Mouse (Mus musculus): ENCODE measurements around the gene Olfr1418. TPM values are rescaled to one million over a fixed set of nuclear protein-coding genes. Genes with fewer than 3 reads are reported as not detected.
"Not testable (repeated sequence)": the region's sequence is repeated elsewhere in the genome, so short reads cannot be mapped to it uniquely, and the experiment has no call there.

The Olfr1418 gene
- not detected for total RNA-seq (2021)
- long read RNA-seq, experiment 1: 0 reads
- long read RNA-seq, experiment 2: 0 reads

- no peak for DNase-seq (ENCODE audit: low spot score in 2 of 2)
These were observed at the start of gene Olfr1418 for GRCm38 (mm10) chr19:11860966-11861365. Gene Olfr1418, minus strand, starts transcription at chr19:11861066.

- no peak for DNase-seq (ENCODE audit: low spot score in 2 of 2)
These were observed 25.4 kb upstream of the Olfr1418 start, which contains the start of gene Olfr1420 for GRCm38 (mm10) chr19:11886265-11886664. Gene Olfr1420, plus strand, starts transcription at chr19:11886565.

GRCm38 (mm10) chr19:11878404-11878803, 17.5 kb upstream of the Olfr1418 start:
- not testable (repeated sequence) for DNase-seq (ENCODE audit: low spot score in 2 of 2)

GRCm38 (mm10) chr19:11875006-11875405, 14.1 kb upstream of the Olfr1418 start, which contains the start of gene Olfr1419:
Gene Olfr1419, minus strand, starts transcription at chr19:11875106.
- DNase-seq (ENCODE audit: low spot score in 2 of 2): no peak

GRCm38 (mm10) chr19:11867837-11868236, 7.0 kb upstream of the Olfr1418 start:
- DNase-seq (ENCODE audit: low spot score in 2 of 2): no peak

GRCm38 (mm10) chr19:11856506-11856905, 4.4 kb downstream of the Olfr1418 start:
- DNase-seq (ENCODE audit: low spot score in 2 of 2): no peak

- no peak for DNase-seq (ENCODE audit: low spot score in 2 of 2)
These were observed 6.0 kb downstream of the Olfr1418 start for GRCm38 (mm10) chr19:11854821-11855220.

- DNase-seq (ENCODE audit: low spot score in 2 of 2): no peak
These were observed 8.2 kb downstream of the Olfr1418 start for GRCm38 (mm10) chr19:11852652-11853051.

GRCm38 (mm10) chr19:11846333-11846732, 14.5 kb downstream of the Olfr1418 start:
- no peak for DNase-seq (ENCODE audit: low spot score in 2 of 2)

- DNase-seq (ENCODE audit: low spot score in 2 of 2): no peak
These were observed 21.7 kb downstream of the Olfr1418 start, which contains the start of gene Olfr1417 for GRCm38 (mm10) chr19:11839119-11839518. Gene Olfr1417, minus strand, starts transcription at chr19:11839219.

- DNase-seq (ENCODE audit: low spot score in 2 of 2): no peak
These were observed 37.4 kb downstream of the Olfr1418 start for GRCm38 (mm10) chr19:11823346-11824065.

- no peak for DNase-seq (ENCODE audit: low spot score in 2 of 2)
These were observed 40.7 kb downstream of the Olfr1418 start for GRCm38 (mm10) chr19:11820211-11820610.

- peak; percentile 54 to 58 for DNase-seq (ENCODE audit: low spot score in 2 of 2)
These were observed 41.1 kb downstream of the Olfr1418 start for GRCm38 (mm10) chr19:11819800-11820199.

- DNase-seq (ENCODE audit: low spot score in 2 of 2): no peak
These were observed 41.6 kb downstream of the Olfr1418 start, which contains the start of gene Stx3 for GRCm38 (mm10) chr19:11819143-11819700. Gene Stx3, minus strand, starts transcription at chr19:11819403.

- DNase-seq (ENCODE audit: low spot score in 2 of 2): peak; percentile 28 to 52
These were observed 42.4 kb downstream of the Olfr1418 start for GRCm38 (mm10) chr19:11818199-11819142.

GRCm38 (mm10) chr19:11817586-11817985, 43.3 kb downstream of the Olfr1418 start:
- DNase-seq (ENCODE audit: low spot score in 2 of 2): no peak

- DNase-seq (ENCODE audit: low spot score in 2 of 2): no peak
These were observed 44.2 kb downstream of the Olfr1418 start for GRCm38 (mm10) chr19:11816706-11817105.

GRCm38 (mm10) chr19:11814742-11815333, 46.0 kb downstream of the Olfr1418 start:
- DNase-seq (ENCODE audit: low spot score in 2 of 2): no peak

GRCm38 (mm10) chr19:11813649-11814048, 47.2 kb downstream of the Olfr1418 start:
- DNase-seq (ENCODE audit: low spot score in 2 of 2): no peak

GRCm38 (mm10) chr19:11813136-11813535, 47.7 kb downstream of the Olfr1418 start:
- no peak for DNase-seq (ENCODE audit: low spot score in 2 of 2)

All from layer of hippocampus, postnatal 14 days (tissue).